Mouse (Mus musculus) cerebellum, adult (tissue): ENCODE data around the gene Zfp46.

ENCODE experiments used
- ATAC-seq: cut with Nextera tagmentation; 2 replicates; pipeline ENCODE4 v1.9.2; 2017; ENCODE audit warnings: mild to moderate bottlenecking, moderate library complexity, mixed read lengths; ENCODE audit not compliant: insufficient number of reproducible peaks, low FRiP score, low TSS enrichment

Gene Zfp46

GRCm38 (mm10) chr4:136284455-136284854 is at the start of gene Zfp46:
Gene Zfp46 (plus strand): TSS chr4:136284683.
- ATAC-seq: no peak

DNA sequence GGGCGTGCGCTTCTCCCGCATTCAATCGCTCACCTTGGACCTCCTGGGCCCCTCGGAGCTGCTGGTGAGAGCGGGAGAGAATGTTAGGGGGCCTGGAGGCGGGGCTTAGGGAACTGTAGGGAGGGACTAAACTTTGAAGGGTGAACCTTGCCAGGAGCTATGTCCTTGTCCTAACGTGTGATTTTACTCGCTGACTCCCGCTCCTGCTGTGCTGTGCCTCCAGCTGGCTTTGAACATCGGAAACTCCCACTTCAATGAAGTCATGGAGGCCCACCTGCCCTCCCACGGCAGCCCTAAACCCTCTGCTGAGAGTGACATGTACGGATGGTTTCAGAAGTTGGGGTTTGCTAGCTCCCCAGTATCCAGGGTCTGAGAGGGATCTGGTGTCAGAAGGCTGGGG is 45.8 kb upstream of the Zfp46 start:
- no peak for ATAC-seq

- no peak for ATAC-seq
These were observed 45.4 kb upstream of the Zfp46 start for GRCm38 (mm10) chr4:136239111-136239510.

GRCm38 (mm10) chr4:136239622-136240021 is 44.9 kb upstream of the Zfp46 start:
- no peak for ATAC-seq

DNA sequence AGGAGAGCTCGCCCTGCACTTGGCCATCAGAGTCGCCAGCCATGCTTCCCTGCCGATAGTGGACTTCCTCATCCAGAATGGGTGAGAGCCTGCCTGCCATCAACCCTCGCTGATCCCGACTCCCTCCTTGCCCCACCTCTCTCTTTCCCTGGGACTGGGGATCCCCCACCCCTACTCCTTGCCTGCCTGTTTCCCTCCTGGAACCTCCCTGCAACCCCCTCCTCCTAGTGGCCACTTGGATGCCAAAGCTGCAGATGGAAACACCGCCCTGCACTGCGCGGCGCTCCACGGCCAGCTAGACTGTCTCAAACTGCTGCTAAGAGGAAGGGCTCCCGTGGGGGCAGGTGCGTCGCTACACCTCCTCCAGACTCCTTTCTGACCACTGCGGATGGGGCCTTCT is 44.4 kb upstream of the Zfp46 start:
- no peak for ATAC-seq

GRCm38 (mm10) chr4:136240955-136241354 is 43.5 kb upstream of the Zfp46 start:
- no peak for ATAC-seq

DNA sequence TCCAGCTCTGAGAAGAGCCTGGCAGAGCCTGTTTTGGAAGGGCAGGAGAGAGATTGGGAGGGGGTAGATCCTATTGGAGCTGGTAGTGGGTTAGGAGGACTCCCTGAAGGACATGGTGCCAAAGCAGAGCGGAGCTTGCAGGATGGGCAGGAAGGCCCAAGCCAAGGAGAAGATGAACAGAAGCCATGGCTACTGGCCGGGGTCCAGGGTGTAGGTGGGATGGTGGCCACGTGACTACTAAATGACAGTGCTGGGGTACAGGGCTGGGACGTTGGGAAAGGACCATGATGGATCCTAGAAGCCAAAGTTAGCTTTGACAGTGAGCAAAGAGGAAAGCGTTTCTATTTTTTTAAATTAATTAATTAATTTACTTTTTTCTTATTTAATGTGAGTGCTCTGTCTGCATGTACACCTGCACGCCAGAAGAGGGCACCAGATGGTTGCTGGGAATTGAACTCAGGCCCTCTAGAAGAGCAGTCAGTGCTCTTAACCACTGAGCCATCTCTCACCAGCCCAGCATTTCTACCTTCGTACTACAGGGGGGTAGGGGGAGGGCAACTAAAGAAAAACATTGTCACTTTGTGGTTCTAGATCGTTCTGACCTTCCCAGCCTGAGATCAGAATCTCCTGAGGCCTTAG is 42.3 kb upstream of the Zfp46 start:
- ATAC-seq: no peak

DNA sequence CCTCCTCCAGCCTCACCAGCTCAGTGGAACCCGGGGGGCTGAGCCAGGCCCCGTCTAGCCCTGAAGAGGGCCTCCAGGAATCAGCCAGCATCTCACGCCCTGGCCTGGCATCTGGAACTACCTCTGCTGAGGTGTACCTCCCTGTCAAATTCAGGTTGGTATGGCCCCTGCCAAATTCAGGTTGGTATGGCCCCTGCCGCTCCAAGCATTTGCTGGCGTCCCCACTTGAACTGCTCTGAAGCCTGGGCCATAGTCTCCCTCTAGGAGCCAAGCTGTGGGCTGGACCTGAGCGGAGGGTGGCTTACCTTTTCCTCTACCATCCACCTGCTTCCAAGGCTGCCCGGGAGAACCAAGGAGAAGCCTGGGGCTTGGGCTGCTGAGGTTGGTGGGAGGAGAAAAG is 41.8 kb upstream of the Zfp46 start:
- ATAC-seq: no peak

GRCm38 (mm10) chr4:136244208-136244607 is 40.3 kb upstream of the Zfp46 start:
- no peak for ATAC-seq

DNA sequence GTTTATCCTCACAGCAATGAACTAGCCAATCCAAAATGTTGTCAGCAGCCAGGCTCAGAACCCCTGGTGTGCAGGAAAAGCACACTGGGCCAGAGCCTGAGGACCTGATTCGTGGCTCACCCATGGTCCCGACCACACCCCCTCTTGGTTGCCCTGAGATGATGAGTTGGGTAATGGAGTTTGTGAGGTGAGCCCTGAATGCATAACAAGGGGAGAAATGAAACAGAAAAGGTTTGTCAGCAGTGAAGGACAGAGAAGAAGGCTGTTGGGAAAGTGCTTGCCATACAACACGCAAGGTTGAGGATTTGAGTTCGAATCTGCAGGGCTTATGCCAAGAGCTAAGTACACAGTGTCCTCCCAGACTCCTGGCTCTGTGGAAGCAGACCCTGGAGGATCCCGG is 38.8 kb upstream of the Zfp46 start:
- ATAC-seq: no peak

DNA sequence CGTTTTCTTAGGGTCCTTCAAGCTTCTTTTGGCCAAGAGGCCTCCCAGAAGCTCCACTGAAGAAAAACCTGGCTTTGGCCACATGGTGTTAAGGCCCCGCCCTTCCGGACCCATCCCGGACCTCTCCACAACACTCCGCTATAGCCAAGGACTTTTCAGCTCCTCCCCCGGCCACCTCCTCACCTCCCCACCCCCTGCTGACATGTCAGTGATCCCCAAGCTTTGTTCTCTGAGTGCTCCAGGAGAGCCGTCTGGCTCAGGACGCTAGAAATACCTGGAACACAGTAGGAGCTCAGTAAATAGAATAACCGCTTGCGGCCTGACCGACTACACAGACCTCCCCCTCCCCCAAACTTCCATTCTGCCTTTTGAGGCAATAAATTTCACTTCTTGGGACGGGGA is 37.9 kb upstream of the Zfp46 start:
- no peak for ATAC-seq

DNA sequence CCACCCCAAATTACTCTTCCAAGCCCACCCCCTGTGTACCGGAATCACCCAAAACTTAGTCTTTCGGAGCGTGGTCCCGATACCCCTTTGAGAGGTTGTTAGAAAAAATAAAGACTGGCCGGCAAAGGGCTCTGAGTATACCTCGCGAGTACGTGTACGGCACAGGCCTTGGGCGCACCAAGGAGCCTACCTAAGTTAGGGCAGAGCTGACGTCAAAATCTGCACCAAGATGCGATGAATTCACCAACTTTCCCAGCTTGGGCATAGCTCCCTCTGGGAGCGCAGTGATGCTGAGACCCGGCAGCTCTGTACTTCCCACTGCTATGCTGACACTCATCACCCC is 37.1 kb upstream of the Zfp46 start:
- ATAC-seq: no peak

DNA sequence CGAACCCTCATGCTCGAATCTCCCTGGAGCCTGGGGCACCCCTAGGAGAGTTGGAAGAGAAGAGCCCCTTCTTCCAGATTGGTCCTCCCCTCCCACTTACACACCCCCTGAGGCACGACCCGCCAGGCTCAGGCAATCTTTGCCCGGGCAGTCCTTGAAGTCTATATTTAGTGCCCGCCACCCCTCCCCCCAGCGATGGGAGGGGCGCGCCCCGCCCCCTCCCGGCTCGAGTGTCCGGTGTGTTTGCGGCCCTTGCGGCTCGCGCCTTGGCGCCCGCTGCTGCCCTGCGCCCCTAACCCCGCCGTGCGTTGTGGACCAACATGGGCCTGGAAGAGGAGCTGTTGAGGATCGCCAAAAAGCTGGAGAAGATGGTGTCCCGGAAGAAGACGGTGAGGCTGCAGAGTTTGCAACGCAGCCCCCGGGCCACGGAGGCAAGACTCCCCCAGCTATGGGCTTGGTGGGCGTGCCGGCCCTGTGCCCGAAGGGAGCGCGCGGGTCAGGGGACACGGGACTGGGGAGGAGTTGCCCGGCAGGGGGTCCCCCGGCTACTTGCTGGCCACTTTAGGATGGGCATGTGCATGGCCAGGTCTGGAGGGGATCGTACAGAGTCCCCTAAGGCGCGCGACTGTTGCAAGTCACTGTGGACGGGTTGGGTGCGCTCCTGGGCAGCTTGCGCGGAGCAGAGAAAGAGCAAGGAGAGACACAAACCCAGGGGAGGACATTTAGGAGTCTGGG is 36.6 kb upstream of the Zfp46 start, which contains the start of gene Tcea3:
Gene Tcea3, plus strand, starts transcription at position 1 of the 735 bp plus-strand sequence.
- ATAC-seq: no peak

DNA sequence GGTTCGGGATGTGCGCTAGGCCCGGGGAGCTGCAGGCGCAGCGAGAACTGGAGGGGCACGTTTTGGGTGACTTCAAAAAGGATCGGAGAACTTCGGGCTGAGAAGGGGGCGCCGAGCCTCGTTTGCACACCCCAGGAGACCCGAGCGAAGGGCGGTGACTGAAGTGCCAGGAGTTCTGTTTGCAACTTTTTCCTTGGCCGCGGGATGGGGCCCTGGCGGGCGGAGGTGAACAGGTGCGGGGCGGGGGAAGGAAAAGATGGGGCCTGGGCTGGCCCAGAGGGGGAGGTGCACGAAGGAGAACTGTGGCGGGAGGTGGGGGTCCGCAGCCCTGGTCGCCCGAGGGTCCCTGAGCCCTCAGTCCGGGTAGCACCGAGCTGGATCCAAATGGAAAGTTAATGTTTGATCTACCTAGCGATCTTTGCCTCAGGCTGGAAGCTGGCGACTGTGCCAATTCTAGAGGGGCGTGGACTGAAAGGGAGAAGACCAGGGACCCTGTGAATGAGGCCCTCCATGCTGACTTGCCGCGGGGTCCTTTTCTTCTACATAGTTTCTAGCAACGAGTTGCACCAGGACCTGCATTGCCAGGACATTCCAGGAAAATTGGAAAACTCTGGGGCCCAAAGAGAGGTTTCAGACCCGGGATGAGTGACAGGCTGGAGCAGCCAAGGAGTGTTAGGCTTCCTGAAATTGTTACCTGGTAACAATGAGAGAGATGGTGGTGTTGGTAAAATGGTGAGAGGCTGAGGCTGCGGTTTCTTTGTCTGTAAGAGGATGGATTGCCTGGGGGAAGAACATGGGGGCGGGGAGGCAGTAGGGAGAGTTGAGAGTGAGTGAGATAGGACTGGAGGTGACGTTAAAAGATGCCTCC is 35.8 kb upstream of the Zfp46 start:
- no peak for ATAC-seq

DNA sequence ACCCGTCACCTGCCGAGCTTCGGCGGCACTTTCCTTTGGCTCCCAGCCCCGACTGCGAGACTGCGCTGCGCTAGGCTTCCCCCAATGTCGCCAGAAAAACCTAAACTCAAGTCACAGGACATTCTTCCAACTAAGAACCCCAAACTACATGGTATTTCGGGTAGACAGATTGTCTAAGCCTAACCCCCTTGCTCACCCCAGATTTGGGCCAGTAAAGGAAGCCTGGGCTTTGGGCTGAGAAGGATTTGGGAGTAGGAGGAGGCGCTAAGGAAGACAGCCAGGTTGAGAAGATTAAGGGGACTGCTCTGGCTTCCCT is 35.2 kb upstream of the Zfp46 start:
- no peak for ATAC-seq

DNA sequence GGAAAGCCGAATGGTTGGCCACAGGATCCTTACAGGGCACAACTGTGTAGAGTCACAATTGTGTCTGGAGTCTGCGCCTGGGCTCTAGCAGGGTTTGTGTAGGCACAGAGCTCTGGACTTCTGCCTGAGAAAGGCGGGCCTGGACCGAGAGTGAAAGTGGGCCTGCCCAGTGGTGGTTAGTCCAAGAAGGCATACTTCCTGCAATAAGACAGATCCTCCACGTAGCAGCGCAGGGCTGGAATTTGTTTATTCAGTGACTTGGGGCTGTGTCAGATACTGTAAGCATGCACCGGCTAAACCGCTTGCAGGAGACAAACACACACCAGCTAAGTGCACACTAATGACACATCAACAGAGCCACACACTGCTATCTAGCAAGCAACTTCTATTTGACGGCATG is 34.7 kb upstream of the Zfp46 start:
- no peak for ATAC-seq

- ATAC-seq: no peak
These were observed 28.6 kb upstream of the Zfp46 start for GRCm38 (mm10) chr4:136255919-136256318.

DNA sequence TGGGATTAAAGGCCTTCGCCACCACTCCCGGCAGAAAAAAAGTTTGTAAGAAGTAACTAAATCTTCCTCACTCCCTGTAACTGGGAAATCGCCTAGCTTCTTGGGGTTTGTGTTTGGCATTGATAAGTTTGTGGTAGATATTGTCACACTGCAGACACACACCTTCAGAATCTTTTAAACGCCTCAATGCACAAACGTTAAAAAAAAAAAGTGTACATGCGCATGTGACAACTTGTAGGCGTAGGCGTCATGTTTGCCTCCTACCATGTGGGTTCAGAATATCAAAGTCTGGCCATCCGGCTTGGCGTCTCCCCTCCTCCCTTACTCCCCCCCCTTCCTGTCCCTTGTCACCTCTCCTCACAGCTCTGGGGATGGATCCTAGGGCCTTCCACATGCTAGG is 27.8 kb upstream of the Zfp46 start:
- ATAC-seq: no peak

DNA sequence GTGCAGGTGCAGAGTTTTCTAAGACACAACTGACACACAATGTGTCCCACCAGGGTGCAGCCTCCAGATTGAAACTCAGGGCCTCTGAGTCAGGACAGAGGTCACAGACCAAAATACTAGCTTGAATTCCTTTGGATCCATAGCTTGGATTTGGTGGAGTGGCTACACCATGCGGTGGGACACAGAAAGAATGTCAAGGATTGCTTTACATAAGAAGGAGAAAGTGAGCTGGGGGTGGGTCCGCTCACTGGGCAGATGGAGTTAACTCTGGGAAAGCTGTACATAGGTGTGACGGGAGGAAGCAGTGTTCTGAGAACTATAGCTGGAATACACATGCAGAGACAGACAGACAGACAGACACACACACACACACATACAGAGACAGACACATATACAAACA is 24.6 kb upstream of the Zfp46 start:
- ATAC-seq: no peak

GRCm38 (mm10) chr4:136260491-136261180 is 23.8 kb upstream of the Zfp46 start:
- no peak; the same call in 1 of the 2 replicates for ATAC-seq

DNA sequence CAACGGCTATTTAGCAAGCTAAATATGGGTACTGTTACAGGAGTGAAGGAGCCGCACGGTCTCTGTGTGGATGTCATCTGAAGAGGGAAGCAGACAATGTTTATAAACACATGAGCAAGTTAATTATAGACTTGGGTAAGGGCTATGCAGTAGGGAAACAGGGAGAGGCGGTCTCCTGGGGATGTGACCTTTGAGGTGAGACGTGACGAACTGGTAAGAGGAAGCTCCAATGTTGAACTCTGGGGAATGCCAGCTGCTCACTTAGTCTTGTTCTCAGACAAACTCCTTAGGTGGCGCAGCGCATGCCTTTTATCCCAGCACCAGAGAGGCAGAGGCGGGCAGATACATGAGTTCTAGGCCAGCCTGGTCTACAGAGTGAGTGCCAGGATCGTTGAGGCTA is 22.6 kb upstream of the Zfp46 start:
- no peak for ATAC-seq
